Mouse (Mus musculus) G1E (cell line): ENCODE measurements at regions not wholly inside any gene's neighbourhood (a gene's known extent, or its start where the extent isn't known, plus 50 kb on each side); places are given as distances from the start of the nearest gene placed in this dataset.

ENCODE experiments used
- CTCF ChIP-seq: IDR thresholded peaks from 2 replicates; pipeline ENCODE4 v1.5.1; 2012; ENCODE audit warnings: low read depth, low read length, inconsistent platforms, mixed read lengths
- GATA1 ChIP-seq: IDR thresholded peaks from 2 replicates; pipeline ENCODE4 v1.6.1; 2012; ENCODE audit warnings: borderline replicate concordance, low read length, inconsistent platforms, mixed read lengths
- GATA2 ChIP-seq: IDR thresholded peaks from 2 replicates; pipeline ENCODE4 v1.6.1; 2012; ENCODE audit warnings: low read depth, low read length, inconsistent platforms, borderline replicate concordance
- POLR2AphosphoS5 ChIP-seq: IDR thresholded peaks from 2 replicates; pipeline ENCODE4 v1.6.1; 2012; ENCODE audit warnings: low read depth, low read length, inconsistent platforms; ENCODE audit not compliant: insufficient replicate concordance
- TAL1 ChIP-seq: conservative IDR thresholded peaks from 2 replicates; pipeline ENCODE4 v1.6.1; 2012; ENCODE audit warnings: low read depth, low read length, inconsistent platforms, mixed read lengths

DNA sequence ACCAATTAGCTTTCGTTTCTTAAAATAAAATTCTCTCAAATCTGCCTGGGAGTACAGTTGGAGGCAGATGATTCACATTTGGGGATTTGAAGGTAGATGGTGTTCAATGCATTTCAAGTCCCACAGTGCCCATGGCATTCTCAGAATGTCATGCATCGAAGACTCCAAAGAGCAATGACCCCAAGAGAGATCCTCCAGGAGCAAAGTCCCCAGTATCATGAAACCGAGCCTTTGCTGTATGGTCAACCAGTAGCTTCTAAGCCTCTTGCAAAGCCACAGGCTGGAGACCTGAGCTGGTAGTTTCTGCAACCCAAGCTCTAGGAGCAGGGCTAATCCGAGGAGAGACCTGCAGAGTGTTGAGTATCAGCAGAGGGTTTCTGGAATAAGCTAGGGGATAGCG is 477.1 kb downstream of the Glrx3 start:
- no peak for TF ChIP-seq CTCF
- TF ChIP-seq GATA2 = no peak
- TF ChIP-seq TAL1 = no peak
- no peak for TF ChIP-seq GATA1
- TF ChIP-seq POLR2AphosphoS5 = no peak
